Mouse (Mus musculus) lung, adult 2 months (tissue): ENCODE measurements around the gene Als2.

Experiments
- CTCF ChIP-seq: fragments of 200-500 bp; IDR thresholded peaks from 2 replicates; pipeline ENCODE4 v1.5.1; 2011; ENCODE audit warnings: mild to moderate bottlenecking, low read length, control low read depth; ENCODE audit not compliant: insufficient read depth
- POLR2A ChIP-seq: fragments of 200-500 bp; IDR thresholded peaks from 2 replicates; pipeline ENCODE4 v1.6.1; 2011; ENCODE audit warnings: low read depth, mild to moderate bottlenecking, control low read depth, low read length, borderline replicate concordance; ENCODE audit errors: extremely low read depth

GRCm38 (mm10) chr1:59200960-59201359 is 36.1 kb downstream of the Als2 start:
- no peak for TF ChIP-seq CTCF
- no peak for TF ChIP-seq POLR2A
